9 mouse cellular contexts compared by ENCODE assay signal in the genomic region with DNA sequence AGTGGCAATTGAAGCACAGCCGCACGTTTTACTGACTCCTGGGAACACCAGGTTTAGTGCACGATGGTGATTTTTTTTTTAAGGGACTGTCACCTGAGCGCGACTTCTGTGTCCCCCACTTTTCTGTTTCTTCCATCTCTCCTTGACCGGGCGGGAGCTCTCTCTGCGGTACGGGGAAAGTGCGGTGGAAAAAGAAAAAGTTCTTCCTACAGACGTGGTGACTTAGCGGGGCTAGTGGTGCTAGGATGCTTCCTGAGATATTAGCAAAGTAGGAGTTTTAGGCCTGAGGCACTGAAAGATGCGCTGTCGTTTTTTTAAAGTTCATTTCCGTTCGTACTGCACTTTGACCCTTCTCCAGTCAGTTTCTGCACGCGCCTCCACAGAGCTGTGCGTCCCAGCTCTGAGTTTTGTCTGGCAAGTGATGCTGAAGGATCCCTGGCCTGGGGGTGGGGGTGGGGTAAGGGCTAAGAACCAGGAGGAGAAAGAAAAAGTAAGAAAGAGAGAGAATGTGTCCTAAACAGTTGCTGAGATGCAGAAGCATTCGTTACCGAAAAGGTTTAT. TPM values are rescaled to one million over a fixed set of nuclear protein-coding genes. Genes with fewer than 3 reads are reported as not detected.
DNase-seq lines count a peak whose midpoint lies in the region; ATAC-seq and TF ChIP-seq lines count a peak whose summit lies in the region.
"Had no signal": no experiment of that assay in that cellular context is flagged by ENCODE, and none has a peak within 500 bp of the region (broad histone marks: within the 10 kb centered on the region; RNA-seq: fewer than 3 reads in every experiment).

No protein-coding gene starts in this region.

- H3K4me3 ChIP-seq in lung, embryonic 14.5 days (ENCODE audit: low read depth, low read length) = peak overlapping the region; percentile 32
- peak overlapping the region; percentile 44 for H3K4me3 ChIP-seq in forebrain, embryonic 12.5 days (replicated peaks)
- H3K4me3 ChIP-seq in liver, embryonic 12.5 days = peak overlapping the region; percentile 28
- peak overlapping the region; percentile 41 for H3K4me3 ChIP-seq in stomach, embryonic 15.5 days (replicated peaks)
- H3K4me3 ChIP-seq: erythroblast, embryonic 14.5 days had no signal

- no peak overlapping the region for H3K9ac ChIP-seq in lung, embryonic 14.5 days
- H3K9ac ChIP-seq in forebrain, embryonic 12.5 days = peak overlapping the region; percentile 47; the same call in 1 of the 2 replicates
- H3K9ac ChIP-seq in liver, embryonic 12.5 days = no peak overlapping the region
- no peak overlapping the region for H3K9ac ChIP-seq in stomach, embryonic 15.5 days

- no peak for ATAC-seq in lung, embryonic 14.5 days (ENCODE audit: insufficient read depth)
- no peak for ATAC-seq in forebrain, embryonic 12.5 days (ENCODE audit: low FRiP score)
- ATAC-seq in liver, embryonic 12.5 days = no peak
- ATAC-seq in stomach, embryonic 15.5 days (ENCODE audit: insufficient read depth, low FRiP score, low read depth) = no peak

- peaks cover 38% of the 10 kb centered on the region for H3K27me3 ChIP-seq in lung, embryonic 14.5 days (ENCODE audit: insufficient read depth, low read length)
- peaks cover 51% of the 10 kb centered on the region for H3K27me3 ChIP-seq in forebrain, embryonic 12.5 days
- peaks cover 43% of the 10 kb centered on the region for H3K27me3 ChIP-seq in liver, embryonic 12.5 days (replicated peaks)
- peaks cover 8% of the 10 kb centered on the region for H3K27me3 ChIP-seq in stomach, embryonic 15.5 days (replicated peaks)

- DNase-seq in lung, embryonic 14.5 days = peak; percentile 52
- no peak for DNase-seq in lung, postnatal 36 days
- DNase-seq in right cerebral cortex, postnatal 10 days (ENCODE audit: low spot score in 2 of 2) = no peak
- DNase-seq in adipocyte (ENCODE audit: low spot score) = no peak
- DNase-seq in cerebellum, adult 11 months = no peak

- WGBS in lung, embryonic 14.5 days = 3% methylated on average over 21 of the region's 21 CpGs
- WGBS in forebrain, embryonic 12.5 days = 2% methylated on average over 21 of the region's 21 CpGs
- WGBS in liver, embryonic 12.5 days (ENCODE audit: insufficient replicate concordance) = 6% methylated on average over 21 of the region's 21 CpGs
- WGBS in stomach, embryonic 15.5 days = 6% methylated on average over 21 of the region's 21 CpGs

- no peak for TF ChIP-seq CTCF in lung, embryonic 14.5 days (IDR thresholded peaks at IDR 0.05; ENCODE audit: low read depth)

- peaks cover 14% of the 10 kb centered on the region for H3K4me1 ChIP-seq in lung, embryonic 14.5 days (ENCODE audit: insufficient read depth)
- peaks cover 21% of the 10 kb centered on the region for H3K4me1 ChIP-seq in forebrain, embryonic 12.5 days
- peaks cover 7% of the 10 kb centered on the region; the same call in 1 of the 2 replicates for H3K4me1 ChIP-seq in liver, embryonic 12.5 days
- H3K4me1 ChIP-seq in stomach, embryonic 15.5 days = peaks cover 17% of the 10 kb centered on the region

- peak overlapping the region; percentile 67 for H3K4me2 ChIP-seq in lung, embryonic 14.5 days
- H3K4me2 ChIP-seq in forebrain, embryonic 12.5 days = peak overlapping the region; percentile 85
- peak overlapping the region; percentile 56 for H3K4me2 ChIP-seq in liver, embryonic 12.5 days
- H3K4me2 ChIP-seq in stomach, embryonic 15.5 days = peak overlapping the region; percentile 91

- no peaks in the 10 kb centered on the region for H3K9me3 ChIP-seq in lung, embryonic 14.5 days (ENCODE audit: low read depth, low read length)
- H3K9me3 ChIP-seq in forebrain, embryonic 12.5 days = no peaks in the 10 kb centered on the region
- H3K9me3 ChIP-seq in liver, embryonic 12.5 days (replicated peaks) = no peaks in the 10 kb centered on the region
- no peaks in the 10 kb centered on the region for H3K9me3 ChIP-seq in stomach, embryonic 15.5 days

- H3K36me3 ChIP-seq in lung, embryonic 14.5 days (ENCODE audit: insufficient read depth) = no peaks in the 10 kb centered on the region
- no peaks in the 10 kb centered on the region for H3K36me3 ChIP-seq in forebrain, embryonic 12.5 days (replicated peaks)
- H3K36me3 ChIP-seq in liver, embryonic 12.5 days = no peaks in the 10 kb centered on the region
- H3K36me3 ChIP-seq in stomach, embryonic 15.5 days = no peaks in the 10 kb centered on the region

- H3K27ac ChIP-seq in lung, embryonic 14.5 days (ENCODE audit: low read depth) = no peak overlapping the region
- no peak overlapping the region for H3K27ac ChIP-seq in forebrain, embryonic 12.5 days
- H3K27ac ChIP-seq in liver, embryonic 12.5 days = no peak overlapping the region
- H3K27ac ChIP-seq in stomach, embryonic 15.5 days = no peak overlapping the region

RNA-seq across cellular contexts. Expression of a gene that starts 1.5 kb away (rescaled TPM):
- 0.11 TPM in 1 of 2 replicates, not detected in the other for polyA plus RNA-seq in lung, embryonic 14.5 days (2014; fragmentation: Nextera tagmentation; extraction: Ambion mirVana)
- polyA plus RNA-seq in forebrain, embryonic 12.5 days (2016; fragmentation: Nextera tagmentation; extraction: Ambion mirVana) = 0.17 and 0.69 TPM in 2 replicates
- polyA plus RNA-seq in liver, embryonic 12.5 days (2016; fragmentation: Nextera tagmentation; extraction: Ambion mirVana) = 0.07 and 0.26 TPM in 2 replicates
- 2.1 and 2.2 TPM in 2 replicates for polyA plus RNA-seq in stomach, embryonic 15.5 days (2015; fragmentation: Nextera tagmentation; extraction: Ambion mirVana)
- polyA plus RNA-seq: erythroblast, embryonic 14.5 days had no signal
